Mouse (Mus musculus): Measurements from ENCODE around the gene Gcsam. TPM values are rescaled to one million over a fixed set of nuclear protein-coding genes. Genes with fewer than 3 reads are reported as not detected.

Gene Gcsam
- polyA plus RNA-seq, 1 experiment from 2014 or later = 0.08 TPM

DNA sequence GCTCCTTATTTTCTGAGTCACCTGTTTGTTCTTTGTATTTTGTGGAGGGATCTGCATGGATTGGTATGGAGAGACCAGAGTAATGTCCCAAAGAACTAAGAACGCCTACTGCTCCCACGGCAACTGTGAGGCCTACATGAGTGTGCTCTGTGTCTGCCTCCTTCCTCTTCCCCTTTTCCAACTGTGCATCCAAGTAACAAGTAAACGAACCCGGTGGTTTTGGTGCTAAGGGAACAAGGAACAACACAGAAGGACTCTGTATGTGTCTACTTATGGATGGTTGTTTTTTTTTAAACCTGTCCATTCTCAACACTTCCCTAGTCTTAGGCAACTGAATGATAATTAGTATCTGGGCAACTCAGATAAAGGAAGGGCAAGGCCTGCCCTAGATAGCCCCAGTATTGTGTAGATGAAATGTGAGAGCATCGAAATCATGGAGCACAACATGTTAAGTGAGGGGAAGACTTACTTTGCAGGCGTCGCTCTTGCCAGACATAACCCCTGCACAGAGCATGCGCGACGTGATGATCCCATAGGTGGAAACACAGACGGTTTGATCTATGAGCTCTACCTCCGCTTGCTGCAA is 47.5 kb downstream of the Gcsam start:
- no peak for DNase-seq (ENCODE audit: low spot score)
- Histone ChIP-seq H3K9me3 (ENCODE audit: control insufficient read depth, low read length) (no peaks in the 10 kb centered on the region), H3K4me3 (replicated peaks; ENCODE audit: low read length) (no peak overlapping the region), H3K4me1 (replicated peaks; ENCODE audit: control insufficient read depth, insufficient read depth, low read length) (no peaks in the 10 kb centered on the region; the same call in 1 of the 2 replicates), H3K9ac (no peak overlapping the region), H3K36me3 (replicated peaks; ENCODE audit: control insufficient read depth, insufficient read depth) (no peaks in the 10 kb centered on the region), H3K27ac (no peak overlapping the region), H3K27me3 (ENCODE audit: control insufficient read depth, insufficient read depth, low read length) (peaks cover 13% of the 10 kb centered on the region; the same call in 1 of the 2 replicates), H3K4me2 (replicated peaks) (no peak overlapping the region)
- WGBS = 93% methylated on average over 12 of the region's 12 CpGs
- no peak for ATAC-seq (ENCODE audit: low FRiP score)

DNA sequence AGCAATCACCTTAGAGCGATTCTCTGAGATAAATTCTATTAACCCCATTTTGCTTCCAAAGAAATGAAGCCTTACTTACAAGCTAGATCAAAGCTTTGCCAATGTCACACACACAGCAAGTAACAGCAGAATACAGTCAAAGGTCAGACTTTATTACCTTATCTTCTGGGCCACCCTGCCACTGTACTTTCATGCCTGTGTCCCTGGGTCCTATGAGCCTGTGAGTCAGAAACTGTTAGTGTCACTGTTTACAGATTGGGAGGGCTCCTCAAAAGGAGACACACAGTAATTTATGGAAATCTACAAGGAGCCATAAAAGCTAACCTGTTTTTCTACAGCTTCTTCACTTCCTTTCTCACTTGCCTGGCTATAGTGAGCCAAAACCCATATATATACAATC is 48.1 kb downstream of the Gcsam start:
- Histone ChIP-seq H3K9me3 (ENCODE audit: control insufficient read depth, low read length) (no peaks in the 10 kb centered on the region), H3K9ac (no peak overlapping the region), H3K4me1 (replicated peaks; ENCODE audit: control insufficient read depth, insufficient read depth, low read length) (no peaks in the 10 kb centered on the region; the same call in 1 of the 2 replicates), H3K36me3 (replicated peaks; ENCODE audit: control insufficient read depth, insufficient read depth) (no peaks in the 10 kb centered on the region), H3K4me3 (replicated peaks; ENCODE audit: low read length) (no peak overlapping the region), H3K4me2 (replicated peaks) (no peak overlapping the region), H3K27ac (no peak overlapping the region), H3K27me3 (ENCODE audit: control insufficient read depth, insufficient read depth, low read length) (peaks cover 13% of the 10 kb centered on the region; the same call in 1 of the 2 replicates)
- ATAC-seq (ENCODE audit: low FRiP score) (no peak), DNase-seq (ENCODE audit: low spot score) (no peak)
- 94% methylated on average over 1 of the region's 1 CpGs for WGBS

DNA sequence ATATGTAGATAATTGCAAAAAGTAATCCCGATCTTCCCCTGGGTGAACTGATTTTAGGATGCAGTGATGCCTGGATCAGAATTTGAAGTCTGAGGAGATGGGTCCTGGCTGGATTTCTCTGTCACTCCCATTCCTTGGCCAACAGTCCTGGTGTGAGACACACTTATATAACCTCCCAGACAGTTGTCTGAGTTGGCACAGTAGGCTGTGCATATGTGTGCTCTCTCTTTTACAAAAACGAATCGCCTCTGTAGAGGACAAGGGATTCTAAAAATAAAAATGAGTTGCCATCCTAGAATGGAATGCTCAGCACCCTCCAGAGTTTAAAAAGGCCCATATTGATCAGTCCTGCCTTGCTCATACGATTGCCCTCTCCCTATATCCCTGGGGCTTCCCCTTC is 49.4 kb downstream of the Gcsam start:
- H3K27ac ChIP-seq = no peak overlapping the region
- whole genome bisulfite sequencing = 87% methylated on average over 4 of the region's 4 CpGs
- H3K36me3 ChIP-seq (replicated peaks; ENCODE audit: control insufficient read depth, insufficient read depth) = no peaks in the 10 kb centered on the region
- no peak for ATAC-seq (ENCODE audit: low FRiP score)
- no peak overlapping the region for H3K4me2 ChIP-seq (replicated peaks)
- no peak overlapping the region for H3K4me3 ChIP-seq (replicated peaks; ENCODE audit: low read length)
- no peaks in the 10 kb centered on the region for H3K9me3 ChIP-seq (ENCODE audit: control insufficient read depth, low read length)
- no peak for DNase-seq (ENCODE audit: low spot score)
- H3K4me1 ChIP-seq (replicated peaks; ENCODE audit: control insufficient read depth, insufficient read depth, low read length) = no peaks in the 10 kb centered on the region
- 0 out of 2 replicates have a peak, but pooled peaks cover 5% of the 10 kb centered on the region for H3K27me3 ChIP-seq (ENCODE audit: control insufficient read depth, insufficient read depth, low read length)
- no peak overlapping the region for H3K9ac ChIP-seq

DNA sequence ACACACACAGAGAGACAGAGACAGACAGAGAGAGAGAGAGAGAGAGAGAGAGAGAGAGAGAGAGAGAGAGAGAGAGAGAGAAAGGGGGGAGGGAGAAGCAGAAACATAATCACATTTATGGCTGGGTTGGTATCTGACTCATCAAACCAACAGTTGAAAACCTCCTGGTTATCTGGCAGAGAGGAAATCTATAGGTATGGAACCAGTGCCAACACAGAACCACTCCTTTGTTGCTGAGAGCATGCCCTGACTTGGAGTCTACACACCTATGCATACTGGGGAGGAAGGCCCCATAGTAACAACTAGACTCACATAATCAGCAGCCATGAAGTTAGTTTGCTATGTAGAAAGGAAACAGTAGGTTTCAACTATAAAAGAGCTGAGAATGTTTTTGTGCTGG is 52.2 kb downstream of the Gcsam start:
- Histone ChIP-seq H3K9me3 (ENCODE audit: control insufficient read depth, low read length) (no peaks in the 10 kb centered on the region), H3K4me1 (replicated peaks; ENCODE audit: control insufficient read depth, insufficient read depth, low read length) (no peaks in the 10 kb centered on the region), H3K4me3 (replicated peaks; ENCODE audit: low read length) (no peak overlapping the region), H3K27me3 (ENCODE audit: control insufficient read depth, insufficient read depth, low read length) (no peaks in the 10 kb centered on the region), H3K36me3 (replicated peaks; ENCODE audit: control insufficient read depth, insufficient read depth) (no peaks in the 10 kb centered on the region), H3K27ac (no peak overlapping the region), H3K9ac (no peak overlapping the region), H3K4me2 (replicated peaks) (no peak overlapping the region)
- ATAC-seq (ENCODE audit: low FRiP score) (no peak), DNase-seq (ENCODE audit: low spot score) (no peak)

DNA sequence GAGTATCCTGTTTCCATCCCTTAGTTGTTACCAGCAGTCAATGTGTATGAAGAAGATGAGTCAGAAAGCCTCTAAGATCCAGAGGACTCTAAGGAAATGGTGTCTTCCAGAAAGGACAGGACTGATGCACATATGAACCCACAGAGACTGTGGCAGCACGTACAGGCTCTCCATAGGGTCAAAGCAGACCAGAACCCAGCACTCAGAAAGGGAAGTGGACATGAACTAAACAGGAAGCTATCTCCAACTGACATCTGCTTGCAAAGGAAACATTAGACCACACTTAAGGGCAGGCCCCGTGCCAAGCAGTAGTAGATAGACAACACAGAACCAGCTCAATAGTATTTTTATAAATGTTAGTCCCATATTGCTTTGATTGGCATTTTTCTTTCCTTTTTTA is 56.0 kb downstream of the Gcsam start:
- H3K9me3 ChIP-seq (ENCODE audit: control insufficient read depth, low read length) = no peaks in the 10 kb centered on the region
- no peak overlapping the region for H3K27ac ChIP-seq
- H3K4me1 ChIP-seq (replicated peaks; ENCODE audit: control insufficient read depth, insufficient read depth, low read length) = no peaks in the 10 kb centered on the region
- DNase-seq (ENCODE audit: low spot score) = no peak
- H3K27me3 ChIP-seq (ENCODE audit: control insufficient read depth, insufficient read depth, low read length) = no peaks in the 10 kb centered on the region
- no peaks in the 10 kb centered on the region for H3K36me3 ChIP-seq (replicated peaks; ENCODE audit: control insufficient read depth, insufficient read depth)
- no peak overlapping the region for H3K4me3 ChIP-seq (replicated peaks; ENCODE audit: low read length)
- H3K9ac ChIP-seq = no peak overlapping the region
- H3K4me2 ChIP-seq (replicated peaks) = no peak overlapping the region
- WGBS = 82% methylated on average over 2 of the region's 2 CpGs
- ATAC-seq (ENCODE audit: low FRiP score) = no peak

DNA sequence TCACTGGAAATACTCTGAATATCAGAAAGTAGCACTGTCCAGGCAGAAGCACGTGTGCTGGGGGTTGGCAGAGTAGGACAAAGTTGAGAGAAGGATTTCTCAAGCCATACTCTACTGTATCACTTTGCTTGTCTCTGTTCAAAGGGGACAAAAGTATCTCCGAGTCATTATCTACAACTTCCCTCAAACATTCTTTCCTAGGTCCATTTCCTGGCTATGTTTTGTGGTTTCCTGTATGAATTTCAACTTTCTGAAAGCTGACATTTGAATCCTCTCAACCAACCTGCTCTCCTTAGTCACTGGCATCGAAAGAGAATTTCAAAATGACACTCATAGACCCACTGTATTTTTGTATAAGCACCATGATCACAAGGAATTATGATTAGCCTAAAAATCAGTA is 58.0 kb downstream of the Gcsam start:
- Histone ChIP-seq H3K4me1 (replicated peaks; ENCODE audit: control insufficient read depth, insufficient read depth, low read length) (no peaks in the 10 kb centered on the region), H3K4me2 (replicated peaks) (no peak overlapping the region), H3K9me3 (ENCODE audit: control insufficient read depth, low read length) (no peaks in the 10 kb centered on the region), H3K27me3 (ENCODE audit: control insufficient read depth, insufficient read depth, low read length) (no peaks in the 10 kb centered on the region), H3K36me3 (replicated peaks; ENCODE audit: control insufficient read depth, insufficient read depth) (no peaks in the 10 kb centered on the region), H3K27ac (no peak overlapping the region), H3K9ac (no peak overlapping the region), H3K4me3 (replicated peaks; ENCODE audit: low read length) (no peak overlapping the region)
- no peak for ATAC-seq (ENCODE audit: low FRiP score)
- 76% methylated on average over 3 of the region's 3 CpGs for WGBS
- DNase-seq (ENCODE audit: low spot score) = no peak

DNA sequence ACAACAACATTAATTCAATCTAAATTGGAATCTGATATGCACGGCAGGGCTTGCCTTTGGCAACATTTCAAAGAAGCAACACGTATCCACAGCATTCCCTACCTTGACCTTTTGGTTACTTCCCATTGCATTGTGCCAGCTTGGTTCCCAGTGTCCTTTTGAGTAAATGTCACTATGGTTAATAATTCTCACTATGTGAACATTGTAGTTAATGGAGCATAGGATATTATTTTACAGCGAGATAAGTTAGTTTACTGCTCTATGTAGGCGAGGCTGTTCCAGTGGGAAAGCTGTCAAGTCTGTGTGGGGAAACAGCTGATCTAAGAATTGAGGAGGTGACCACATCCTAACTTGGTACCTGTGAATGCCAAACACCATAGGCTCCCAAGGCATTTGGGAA is 59.8 kb downstream of the Gcsam start:
- no peak overlapping the region for H3K9ac ChIP-seq
- no peaks in the 10 kb centered on the region for H3K27me3 ChIP-seq (ENCODE audit: control insufficient read depth, insufficient read depth, low read length)
- no peak overlapping the region for H3K27ac ChIP-seq
- H3K4me3 ChIP-seq (replicated peaks; ENCODE audit: low read length) = no peak overlapping the region
- DNase-seq (ENCODE audit: low spot score) (no peak), ATAC-seq (ENCODE audit: low FRiP score) (no peak)
- no peaks in the 10 kb centered on the region for H3K4me1 ChIP-seq (replicated peaks; ENCODE audit: control insufficient read depth, insufficient read depth, low read length)
- no peaks in the 10 kb centered on the region for H3K9me3 ChIP-seq (ENCODE audit: control insufficient read depth, low read length)
- WGBS = 54% methylated on average over 4 of the region's 4 CpGs
- no peaks in the 10 kb centered on the region for H3K36me3 ChIP-seq (replicated peaks; ENCODE audit: control insufficient read depth, insufficient read depth)
- H3K4me2 ChIP-seq (replicated peaks) = no peak overlapping the region

Other genes with a start within 250 kb of the Gcsam start
- 356 and 413 TPM in 2 replicates for gene Cd200, start 201.3 kb upstream of the Gcsam start, polyA plus RNA-seq (2014; fragmentation: Nextera tagmentation; extraction: Ambion mirVana)
- not detected in 2 replicates for gene Gm609, start 117.4 kb upstream of the Gcsam start, polyA plus RNA-seq (2014; fragmentation: Nextera tagmentation; extraction: Ambion mirVana)
- gene Gm17783, start 78.3 kb upstream of the Gcsam start, polyA plus RNA-seq (2014; fragmentation: Nextera tagmentation; extraction: Ambion mirVana) = not detected in 2 replicates
- gene Slc9c1, start 75.1 kb upstream of the Gcsam start, polyA plus RNA-seq (2014; fragmentation: Nextera tagmentation; extraction: Ambion mirVana) = not detected in 2 replicates
- gene BC016579, start 43.7 kb downstream of the Gcsam start, polyA plus RNA-seq (2014; fragmentation: Nextera tagmentation; extraction: Ambion mirVana) = 0.09 TPM in 1 of 2 replicates, not detected in the other
- 0.53 and 0.59 TPM in 2 replicates for gene Tmprss7, start 83.3 kb downstream of the Gcsam start, polyA plus RNA-seq (2014; fragmentation: Nextera tagmentation; extraction: Ambion mirVana)
- gene Tagln3, start 114.2 kb downstream of the Gcsam start, polyA plus RNA-seq (2014; fragmentation: Nextera tagmentation; extraction: Ambion mirVana) = 457 and 485 TPM in 2 replicates
- gene Abhd10, start 132.6 kb downstream of the Gcsam start, polyA plus RNA-seq (2014; fragmentation: Nextera tagmentation; extraction: Ambion mirVana) = 34.5 and 34.7 TPM in 2 replicates

Measured in hindbrain, embryonic 14.5 days (tissue).